Mouse (Mus musculus) liver, embryonic 12.5 days (tissue): ENCODE data around the gene Antxr1. TPM values are rescaled to one million over a fixed set of nuclear protein-coding genes. Genes with fewer than 3 reads are reported as not detected.

Experiments
- ATAC-seq: fragments of 200-750 bp; cut with Nextera tagmentation; 2 replicates; pipeline ENCODE4 v1.8.0; 2017; ENCODE audit warnings: moderate number of reproducible peaks, mild to moderate bottlenecking, moderate library complexity
- H3K27ac ChIP-seq: fragments of 300-500 bp; sonication (generic); 2 replicates; pipeline ENCODE4 v1.5.1; 2016; ENCODE audit warnings: mild to moderate bottlenecking
- H3K27me3 ChIP-seq: fragments of 300-500 bp; sonication (generic); replicated peaks from 2 replicates; pipeline ENCODE4 v1.6.1; 2016; ENCODE audit warnings: mild to moderate bottlenecking, moderate library complexity
- H3K36me3 ChIP-seq: fragments of 300-500 bp; sonication (generic); 2 replicates; pipeline ENCODE4 v1.6.1; 2016; ENCODE audit warnings: mild to moderate bottlenecking, moderate library complexity
- H3K4me1 ChIP-seq: fragments of 300-500 bp; sonication (generic); 2 replicates; pipeline ENCODE4 v1.6.1; 2016
- H3K4me2 ChIP-seq: fragments of 300-500 bp; sonication (generic); 2 replicates; pipeline ENCODE4 v1.6.1; 2016; ENCODE audit warnings: mild to moderate bottlenecking, moderate library complexity
- H3K4me3 ChIP-seq: fragments of 300-500 bp; sonication (generic); 2 replicates; pipeline ENCODE4 v1.5.1; 2016; ENCODE audit warnings: mild to moderate bottlenecking, moderate library complexity
- H3K9ac ChIP-seq: fragments of 300-500 bp; sonication (generic); 2 replicates; pipeline ENCODE4 v1.6.1; 2016; ENCODE audit warnings: mild to moderate bottlenecking, moderate library complexity
- H3K9me3 ChIP-seq: fragments of 300-500 bp; sonication (generic); replicated peaks from 2 replicates; pipeline ENCODE4 v1.6.1; 2016; ENCODE audit warnings: mild to moderate bottlenecking, moderate library complexity
- WGBS: fragments of 180-500 bp; shearing (Covaris S2); methylation state at CpG from one replicate; pipeline ENCODE4 v1.1.7; 2016; ENCODE audit not compliant: insufficient replicate concordance; 5-methylcytosine and 5-hydroxymethylcytosine counted together
- polyA plus RNA-seq: library from polyadenylated mRNA; unstranded; fragments of >200 nt; fragmentation: Nextera tagmentation; extraction: Ambion mirVana; gene quantifications from 2 replicates; pipeline ENCODE4 v1.2.1, GENCODE M21; 2016

The Antxr1 gene
- 0.64 and 0.93 TPM in 2 replicates for polyA plus RNA-seq

GRCm38 (mm10) chr6:87335091-87335934 is at the start of gene Antxr1:
Gene Antxr1, minus strand, starts transcription at chr6:87335821.
- peak within 1 kb of the TSS; percentile 56 for H3K4me3 ChIP-seq
- WGBS: 2% methylated on average over 54 of the region's 54 CpGs
- H3K27ac ChIP-seq: peak within 1 kb of the TSS; percentile 42
- no peaks in the 10 kb centered on the region for H3K9me3 ChIP-seq
- H3K4me2 ChIP-seq: peak within 1 kb of the TSS; percentile 67
- H3K4me1 ChIP-seq: no peaks in the 10 kb centered on the region
- ATAC-seq: no peak
- H3K36me3 ChIP-seq: no peaks in the 10 kb centered on the region
- H3K9ac ChIP-seq: peak within 1 kb of the TSS; percentile 49
- peaks cover 45% of the 10 kb centered on the region for H3K27me3 ChIP-seq

GRCm38 (mm10) chr6:87384761-87385160 is 49.1 kb upstream of the Antxr1 start:
- peaks cover 61% of the 10 kb centered on the region for H3K27me3 ChIP-seq
- 43% methylated on average over 5 of the region's 6 CpGs for WGBS

GRCm38 (mm10) chr6:87383926-87384691 is 48.5 kb upstream of the Antxr1 start:
- H3K27ac ChIP-seq: no peak overlapping the region
- H3K36me3 ChIP-seq: no peaks in the 10 kb centered on the region
- peak overlapping the region; percentile 41 for H3K4me2 ChIP-seq
- no peak overlapping the region; the same call in 1 of the 2 replicates for H3K4me3 ChIP-seq
- 12% methylated on average over 24 of the region's 24 CpGs for WGBS
- H3K9me3 ChIP-seq: no peaks in the 10 kb centered on the region
- H3K9ac ChIP-seq: no peak overlapping the region
- H3K27me3 ChIP-seq: peaks cover 61% of the 10 kb centered on the region
- H3K4me1 ChIP-seq: peaks cover 7% of the 10 kb centered on the region; the same call in 1 of the 2 replicates
- no peak for ATAC-seq

More at GRCm38 (mm10) chr6:87384761-87385160, 49.1 kb upstream of the Antxr1 start:
- Histone ChIP-seq H3K27ac (no peak overlapping the region), H3K4me2 (no peak overlapping the region), H3K9me3 (no peaks in the 10 kb centered on the region), H3K4me1 (peaks cover 13% of the 10 kb centered on the region), H3K4me3 (no peak overlapping the region), H3K9ac (no peak overlapping the region), H3K36me3 (no peaks in the 10 kb centered on the region)
- no peak for ATAC-seq

GRCm38 (mm10) chr6:87373057-87373456 is 37.4 kb upstream of the Antxr1 start, which contains the start of gene Gkn2:
Gene Gkn2, plus strand, starts transcription at chr6:87373357.
- Histone ChIP-seq H3K9me3 (no peaks in the 10 kb centered on the region), H3K36me3 (no peaks in the 10 kb centered on the region), H3K27me3 (peaks cover 38% of the 10 kb centered on the region), H3K4me1 (no peaks in the 10 kb centered on the region), H3K27ac (no peak within 1 kb of the TSS), H3K4me2 (no peak within 1 kb of the TSS), H3K4me3 (no peak within 1 kb of the TSS), H3K9ac (no peak within 1 kb of the TSS)
- 64% methylated on average over 9 of the region's 9 CpGs for WGBS
- ATAC-seq: no peak

- ATAC-seq: no peak
- H3K9me3 ChIP-seq: no peaks in the 10 kb centered on the region
These were observed 33.6 kb upstream of the Antxr1 start for GRCm38 (mm10) chr6:87369223-87369622.

GRCm38 (mm10) chr6:87354441-87354840 is 18.8 kb upstream of the Antxr1 start:
- Histone ChIP-seq H3K27ac (no peak overlapping the region), H3K9me3 (no peaks in the 10 kb centered on the region), H3K4me3 (no peak overlapping the region), H3K27me3 (no peaks in the 10 kb centered on the region), H3K4me2 (no peak overlapping the region), H3K9ac (no peak overlapping the region), H3K4me1 (no peaks in the 10 kb centered on the region), H3K36me3 (no peaks in the 10 kb centered on the region)
- 48% methylated on average over 5 of the region's 5 CpGs for WGBS
- ATAC-seq: no peak

More at GRCm38 (mm10) chr6:87369223-87369622, 33.6 kb upstream of the Antxr1 start:
- H3K4me1 ChIP-seq: no peaks in the 10 kb centered on the region
- H3K36me3 ChIP-seq: no peaks in the 10 kb centered on the region
- WGBS: 51% methylated on average over 5 of the region's 5 CpGs
- H3K9ac ChIP-seq: no peak overlapping the region
- no peak overlapping the region for H3K4me3 ChIP-seq
- H3K27me3 ChIP-seq: peaks cover 27% of the 10 kb centered on the region
- no peak overlapping the region for H3K4me2 ChIP-seq
- no peak overlapping the region for H3K27ac ChIP-seq

- Histone ChIP-seq H3K36me3 (no peaks in the 10 kb centered on the region), H3K9me3 (no peaks in the 10 kb centered on the region), H3K4me3 (no peak within 1 kb of the TSS), H3K4me1 (no peaks in the 10 kb centered on the region), H3K4me2 (no peak within 1 kb of the TSS), H3K27me3 (0 out of 2 replicates have a peak, but pooled peaks cover 14% of the 10 kb centered on the region), H3K9ac (no peak within 1 kb of the TSS), H3K27ac (no peak within 1 kb of the TSS)
- 78% methylated on average over 8 of the region's 8 CpGs for WGBS
- no peak for ATAC-seq
These were observed 15.2 kb upstream of the Antxr1 start, which contains the start of gene Gkn1 for GRCm38 (mm10) chr6:87350829-87351228. Gene Gkn1, minus strand, starts transcription at chr6:87350942.

- no peak for ATAC-seq
- H3K4me3 ChIP-seq: no peak overlapping the region
These were observed 294 bp upstream of the Antxr1 start for GRCm38 (mm10) chr6:87335935-87336295.

GRCm38 (mm10) chr6:87334361-87335090 is 1.1 kb downstream of the Antxr1 start:
- 0 out of 2 replicates have a peak overlapping the region, but pooled peaks have one; percentile 49 for H3K9ac ChIP-seq
- H3K27ac ChIP-seq: no peak overlapping the region
- no peaks in the 10 kb centered on the region for H3K9me3 ChIP-seq
- no peak for ATAC-seq
- no peaks in the 10 kb centered on the region for H3K4me1 ChIP-seq
- WGBS: 25% methylated on average over 11 of the region's 11 CpGs
- H3K36me3 ChIP-seq: no peaks in the 10 kb centered on the region
- H3K4me3 ChIP-seq: peak overlapping the region; percentile 56
- peaks cover 45% of the 10 kb centered on the region for H3K27me3 ChIP-seq
- peak overlapping the region; percentile 67 for H3K4me2 ChIP-seq

More at GRCm38 (mm10) chr6:87335935-87336295, 294 bp upstream of the Antxr1 start:
- peaks cover 45% of the 10 kb centered on the region for H3K27me3 ChIP-seq
- 26% methylated on average over 6 of the region's 6 CpGs for WGBS
- H3K9me3 ChIP-seq: no peaks in the 10 kb centered on the region
- no peak overlapping the region for H3K9ac ChIP-seq
- H3K4me1 ChIP-seq: no peaks in the 10 kb centered on the region
- no peak overlapping the region for H3K27ac ChIP-seq
- H3K36me3 ChIP-seq: no peaks in the 10 kb centered on the region
- H3K4me2 ChIP-seq: no peak overlapping the region; the same call in 1 of the 2 replicates

- no peak for ATAC-seq
- Histone ChIP-seq H3K9ac (no peak overlapping the region), H3K4me2 (no peak overlapping the region), H3K4me3 (no peak overlapping the region), H3K27me3 (peaks cover 51% of the 10 kb centered on the region), H3K27ac (no peak overlapping the region), H3K36me3 (no peaks in the 10 kb centered on the region), H3K4me1 (0 out of 2 replicates have a peak, but pooled peaks cover 3% of the 10 kb centered on the region), H3K9me3 (no peaks in the 10 kb centered on the region)
- 68% methylated on average over 2 of the region's 2 CpGs for WGBS
These were observed 3.2 kb downstream of the Antxr1 start for GRCm38 (mm10) chr6:87332380-87332779.
